Mouse (Mus musculus): Measurements from ENCODE around the gene Slc43a1.

Slc43a1 gene

DNA sequence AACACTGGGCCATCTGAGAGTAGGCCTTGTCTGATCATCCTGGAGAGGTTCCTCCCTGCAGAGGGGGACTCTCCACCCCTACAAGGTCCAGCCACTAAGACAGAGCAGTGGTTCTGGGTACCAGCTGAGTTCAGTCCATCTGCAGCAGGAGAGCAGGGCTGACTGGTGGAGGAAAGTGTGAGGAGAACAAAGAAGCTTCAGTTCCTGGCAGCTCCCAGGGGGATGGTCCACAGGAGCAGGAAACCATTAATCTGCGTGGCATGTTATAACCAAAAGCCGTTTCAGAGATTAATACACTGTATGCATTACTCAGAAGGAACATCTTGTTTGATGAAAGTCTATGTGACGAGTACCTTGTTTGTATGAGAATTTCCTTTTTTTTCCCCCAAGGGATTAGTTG is 74.1 kb downstream of the Slc43a1 start:
- no peak for DNase-seq

Measured in kidney, postnatal 14 days (tissue).